In the genomic region with DNA sequence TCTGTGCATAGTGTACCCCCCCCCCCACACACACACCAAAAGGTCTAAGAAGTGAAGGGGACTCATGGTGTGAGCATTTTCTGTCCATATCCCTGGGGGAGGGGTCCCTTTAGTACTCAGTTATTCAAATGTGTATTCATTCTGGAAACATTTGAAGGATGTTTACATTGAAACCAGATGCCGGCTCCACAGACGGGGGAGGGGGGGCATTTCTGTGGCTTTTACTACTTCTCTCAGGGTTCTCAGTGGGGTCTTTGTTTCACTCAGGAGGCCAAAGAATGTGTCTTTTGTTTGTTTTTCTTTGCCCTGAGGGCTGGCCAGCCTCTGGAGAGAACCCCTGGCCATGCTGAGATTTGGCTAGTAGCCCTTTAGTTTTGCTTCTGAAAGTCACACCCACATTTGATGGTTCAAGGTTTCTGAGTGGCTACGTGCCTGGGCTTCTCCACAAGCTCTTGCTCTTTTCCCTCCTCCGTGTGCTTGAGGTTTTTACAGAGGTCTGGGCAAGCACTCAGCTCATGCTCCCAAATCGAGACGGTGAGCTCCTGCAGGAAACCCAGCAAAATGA, we compare ENCODE assay signal across 9 mouse cellular contexts. TPM values are rescaled to one million over a fixed set of nuclear protein-coding genes. Genes with fewer than 3 reads are reported as not detected.
DNase-seq lines count a peak whose midpoint lies in the region; ATAC-seq and TF ChIP-seq lines count a peak whose summit lies in the region.
"Had no signal": no experiment of that assay in that cellular context is flagged by ENCODE, and none has a peak within 500 bp of the region (broad histone marks: within the 10 kb centered on the region; RNA-seq: fewer than 3 reads in every experiment).

No protein-coding gene starts in this region.

- H3K4me2 ChIP-seq in heart, embryonic 12.5 days, result 0 out of 2 replicates have a peak overlapping the region, but pooled peaks have one; percentile 10
- 0 out of 2 replicates have a peak overlapping the region, but pooled peaks have one; percentile 17 for H3K4me2 ChIP-seq in intestine, embryonic 15.5 days (replicated peaks)
- H3K4me2 ChIP-seq in myocyte (ENCODE audit: low read depth), result peak overlapping the region; percentile 95

- H3K27ac ChIP-seq in heart, embryonic 12.5 days (ENCODE audit: poor library complexity, severe bottlenecking), result peak overlapping the region; percentile 71
- peak overlapping the region; percentile 13; the same call in 1 of the 2 replicates for H3K27ac ChIP-seq in intestine, embryonic 15.5 days

- H3K36me3 ChIP-seq in heart, embryonic 12.5 days, result no peaks in the 10 kb centered on the region
- no peaks in the 10 kb centered on the region for H3K36me3 ChIP-seq in intestine, embryonic 15.5 days
- H3K36me3 ChIP-seq in myocyte (ENCODE audit: control insufficient read depth, insufficient read depth), result no peaks in the 10 kb centered on the region

- TF ChIP-seq POLR2A in myocyte (IDR thresholded peaks at IDR 0.05; ENCODE audit: insufficient read length, low read depth), result no peak

- H3K9me3 ChIP-seq in heart, embryonic 12.5 days (replicated peaks), result no peaks in the 10 kb centered on the region
- H3K9me3 ChIP-seq in intestine, embryonic 15.5 days, result no peaks in the 10 kb centered on the region

- 18% methylated on average over 6 of the region's 6 CpGs for WGBS in heart, embryonic 12.5 days
- WGBS in intestine, embryonic 15.5 days, result 1% methylated on average over 6 of the region's 6 CpGs

- no peak overlapping the region for H3K9ac ChIP-seq in heart, embryonic 12.5 days
- H3K9ac ChIP-seq in intestine, embryonic 15.5 days, result no peak overlapping the region

- H3K4me3 ChIP-seq in heart, embryonic 12.5 days, result no peak overlapping the region
- no peak overlapping the region for H3K4me3 ChIP-seq in intestine, embryonic 15.5 days (replicated peaks)
- H3K4me3 ChIP-seq in myocyte, result peak overlapping the region; percentile 7

- no peak overlapping the region for H3ac ChIP-seq in myocyte (ENCODE audit: control insufficient read depth, insufficient read length)

- H3K79me2 ChIP-seq in myocyte (ENCODE audit: control insufficient read depth, insufficient read depth), result no peaks in the 10 kb centered on the region

- no peaks in the 10 kb centered on the region for H3K27me3 ChIP-seq in heart, embryonic 12.5 days (replicated peaks)
- no peaks in the 10 kb centered on the region for H3K27me3 ChIP-seq in intestine, embryonic 15.5 days (replicated peaks)
- no peaks in the 10 kb centered on the region for H3K27me3 ChIP-seq in myocyte (ENCODE audit: control insufficient read depth, insufficient read depth, insufficient read length)

- H3K4me1 ChIP-seq in heart, embryonic 12.5 days (replicated peaks), result peaks cover 33% of the 10 kb centered on the region
- no peaks in the 10 kb centered on the region for H3K4me1 ChIP-seq in intestine, embryonic 15.5 days (replicated peaks)

- ATAC-seq in heart, embryonic 12.5 days (ENCODE audit: insufficient number of reproducible peaks, low FRiP score), result no peak
- peak; percentile 87 for ATAC-seq in intestine, embryonic 15.5 days

- DNase-seq in heart, adult 11 months, result no peak
- peak; percentile 86 for DNase-seq in 3134 (ENCODE audit: extremely low read depth, insufficient read length, low spot score)
- DNase-seq in embryo, embryonic 9.5 days (ENCODE audit: extremely low spot score), result peak; percentile 81
- DNase-seq in cerebellum, postnatal 14 days, result no peak
- no peak for DNase-seq in gastrocnemius, postnatal 4 days (ENCODE audit: low spot score in 2 of 2)

TF ChIP-seq in myocyte, 11 proteins besides CTCF, POLR2A, EP300 and RAD21:
- TF ChIP-seq SRF (IDR thresholded peaks at IDR 0.05; ENCODE audit: control insufficient read depth, insufficient read length, low read depth) (no peak), MYOG (IDR thresholded peaks at IDR 0.05; ENCODE audit: control insufficient read depth in 1 of 3, insufficient read depth in 1 of 3, insufficient read length in 2 of 3, low read depth in 2 of 3) (no peak), TCF12 (IDR thresholded peaks at IDR 0.05; ENCODE audit: insufficient read depth, poor library complexity, severe bottlenecking) (no peak)

RNA-seq across cellular contexts. Expression of a gene that starts 24.2 kb away (rescaled TPM):
- 72.9 and 74.5 TPM in 2 replicates for polyA plus RNA-seq in heart, embryonic 12.5 days (2016; fragmentation: Nextera tagmentation; extraction: Ambion mirVana)
- 22.8 and 25.9 TPM in 2 replicates for polyA plus RNA-seq in intestine, embryonic 15.5 days (2015; fragmentation: Nextera tagmentation; extraction: Ambion mirVana)
- polyA plus RNA-seq in myocyte (2012; fragmentation: generic; extraction: Trizol), result 6.5 TPM
- 10 to 100 TPM; 19.1 to 19.2 TPM for total RNA-seq in gastrocnemius, postnatal 4 days (2021)
- total RNA-seq: MEL had no signal

Comparison
In these comparisons a context has a peak if more than half of its experiments do, and no peak if none do; other contexts are left out.
1. H3K4me2 ChIP-seq: peak in every context shown above with its lines; median percentile 95 in myocyte; 17 in intestine, embryonic 15.5 days; 10 in heart, embryonic 12.5 days.
2. DNase-seq: peak in 3134 (single experiment) and embryo, embryonic 9.5 days (single experiment); none in heart, adult 11 months (single experiment), cerebellum, postnatal 14 days (0 of 2) and gastrocnemius, postnatal 4 days (0 of 2).